ENCODE assay signal across 8 mouse cellular contexts in genomic region chr1:56977201-56978100, GRCm38 (mm10). TPM values are rescaled to one million over a fixed set of nuclear protein-coding genes. Genes with fewer than 3 reads are reported as not detected.
DNase-seq lines count a peak whose midpoint lies in the region; ATAC-seq and TF ChIP-seq lines count a peak whose summit lies in the region.

No protein-coding gene starts in this region.

- peak overlapping the region; percentile 48 for H3K4me2 ChIP-seq in intestine, embryonic 16.5 days (ENCODE audit: low read depth, low read length)
- H3K4me2 ChIP-seq in liver, embryonic 11.5 days: peak overlapping the region; percentile 43
- H3K4me2 ChIP-seq in midbrain, embryonic 16.5 days (ENCODE audit: low read length): peak overlapping the region; percentile 55

- DNase-seq in thymus, adult 2 months: peak; percentile 17
- DNase-seq in thymus, adult 18-20 months: no peak
- peak; percentile 37 to 79 for DNase-seq in cerebellum, postnatal 4 days (ENCODE audit: low spot score in 2 of 2)
- DNase-seq in gastrocnemius, postnatal 10 days: peak; percentile 79
- peak; percentile 72 for DNase-seq in liver, embryonic 11.5 days (ENCODE audit: low spot score)
- DNase-seq in yolk sac, embryonic 10.5 days (ENCODE audit: low spot score): peak; percentile 54

- 2% methylated on average over 45 of the region's 45 CpGs for WGBS in thymus, adult 2 months
- 5% methylated on average over 45 of the region's 45 CpGs for WGBS in intestine, embryonic 16.5 days
- 1% methylated on average over 45 of the region's 45 CpGs for WGBS in liver, embryonic 11.5 days
- WGBS in midbrain, embryonic 16.5 days: 1% methylated on average over 45 of the region's 45 CpGs

- H3K4me3 ChIP-seq in thymus, adult 2 months (ENCODE audit: control insufficient read depth, insufficient read depth, low read length): no peak overlapping the region
- peak overlapping the region; percentile 43 for H3K4me3 ChIP-seq in intestine, embryonic 16.5 days (ENCODE audit: low read length)
- peak overlapping the region; percentile 2; the same call in 1 of the 2 replicates for H3K4me3 ChIP-seq in liver, embryonic 11.5 days (ENCODE audit: low read depth, low read length)
- H3K4me3 ChIP-seq in midbrain, embryonic 16.5 days (ENCODE audit: low read depth, low read length): peak overlapping the region; percentile 34

- H3K27me3 ChIP-seq in thymus, adult 2 months (ENCODE audit: control insufficient read depth, insufficient read depth, low read length): peaks cover 19% of the 10 kb centered on the region
- peaks cover 54% of the 10 kb centered on the region for H3K27me3 ChIP-seq in intestine, embryonic 16.5 days (replicated peaks; ENCODE audit: control insufficient read depth, insufficient read depth, low read length)
- H3K27me3 ChIP-seq in liver, embryonic 11.5 days (replicated peaks; ENCODE audit: control insufficient read depth, insufficient read depth, low read length): peaks cover 85% of the 10 kb centered on the region
- H3K27me3 ChIP-seq in midbrain, embryonic 16.5 days (ENCODE audit: control insufficient read depth, insufficient read depth, low read depth, low read length): peaks cover 42% of the 10 kb centered on the region

- H3K36me3 ChIP-seq in thymus, adult 2 months (ENCODE audit: control insufficient read depth, insufficient read depth, low read length): no peaks in the 10 kb centered on the region
- H3K36me3 ChIP-seq in intestine, embryonic 16.5 days (ENCODE audit: control insufficient read depth, insufficient read depth, low read length): no peaks in the 10 kb centered on the region
- H3K36me3 ChIP-seq in liver, embryonic 11.5 days (ENCODE audit: control insufficient read depth, insufficient read depth, low read length): no peaks in the 10 kb centered on the region
- H3K36me3 ChIP-seq in midbrain, embryonic 16.5 days (ENCODE audit: control insufficient read depth, insufficient read depth, low read length): no peaks in the 10 kb centered on the region

- ATAC-seq in intestine, embryonic 16.5 days: no peak
- no peak for ATAC-seq in liver, embryonic 11.5 days (replicated peaks; ENCODE audit: low FRiP score)
- ATAC-seq in midbrain, embryonic 16.5 days: 0 out of 2 replicates have a peak, but pooled peaks have one; percentile 14

- no peaks in the 10 kb centered on the region for H3K9me3 ChIP-seq in intestine, embryonic 16.5 days (ENCODE audit: control insufficient read depth, low read length)
- H3K9me3 ChIP-seq in liver, embryonic 11.5 days (ENCODE audit: control insufficient read depth, low read length): no peaks in the 10 kb centered on the region
- H3K9me3 ChIP-seq in midbrain, embryonic 16.5 days (replicated peaks; ENCODE audit: control insufficient read depth, low read length, poor library complexity, severe bottlenecking): no peaks in the 10 kb centered on the region

- H3K9ac ChIP-seq in intestine, embryonic 16.5 days (ENCODE audit: low read depth, low read length): peak overlapping the region; percentile 36; the same call in 1 of the 2 replicates
- no peak overlapping the region for H3K9ac ChIP-seq in liver, embryonic 11.5 days (ENCODE audit: low read depth, low read length)
- 0 out of 2 replicates have a peak overlapping the region, but pooled peaks have one; percentile 14 for H3K9ac ChIP-seq in midbrain, embryonic 16.5 days (ENCODE audit: low read depth, low read length)

- H3K4me1 ChIP-seq in thymus, adult 2 months (replicated peaks; ENCODE audit: control insufficient read depth, insufficient read depth, low read length): peaks cover 5% of the 10 kb centered on the region; the same call in 1 of the 2 replicates
- 0 out of 2 replicates have a peak, but pooled peaks cover 8% of the 10 kb centered on the region for H3K4me1 ChIP-seq in intestine, embryonic 16.5 days (ENCODE audit: control insufficient read depth, insufficient read depth, low read length)
- H3K4me1 ChIP-seq in liver, embryonic 11.5 days (replicated peaks; ENCODE audit: control insufficient read depth, insufficient read depth, low read length): no peaks in the 10 kb centered on the region
- peaks cover 16% of the 10 kb centered on the region for H3K4me1 ChIP-seq in midbrain, embryonic 16.5 days (ENCODE audit: control insufficient read depth, insufficient read depth, low read length)

- peak; percentile 36; the same call in 1 of the 2 replicates for TF ChIP-seq CTCF in thymus, adult 2 months (IDR thresholded peaks at IDR 0.05; ENCODE audit: borderline replicate concordance, control insufficient read depth, extremely low read depth, insufficient read depth, low read length, poor library complexity)

- no peak for TF ChIP-seq POLR2A in thymus, adult 2 months (IDR thresholded peaks at IDR 0.05; ENCODE audit: control insufficient read depth, extremely low read depth, insufficient read depth, low read length, poor library complexity)

- no peak overlapping the region for H3K27ac ChIP-seq in thymus, adult 2 months (ENCODE audit: control insufficient read depth, insufficient read depth, low read length)
- no peak overlapping the region for H3K27ac ChIP-seq in intestine, embryonic 16.5 days (ENCODE audit: low read length)
- no peak overlapping the region for H3K27ac ChIP-seq in liver, embryonic 11.5 days (ENCODE audit: low read depth, low read length)
- no peak overlapping the region for H3K27ac ChIP-seq in midbrain, embryonic 16.5 days (ENCODE audit: low read length)

RNA-seq across cellular contexts. Expression of gene Satb2, which starts 1.0 kb away (rescaled TPM):
- 0.14 and 0.16 TPM in 2 replicates for polyA plus RNA-seq in thymus, adult 2 months (2012; rRNA removed)
- 1 to 10 TPM in 1 of 2 experiments, under 1 TPM in 1; 0.63 to 9.2 TPM for total RNA-seq in gastrocnemius, postnatal 10 days (2021)
- polyA plus RNA-seq in intestine, embryonic 16.5 days (2015; fragmentation: Nextera tagmentation; extraction: Ambion mirVana): 2.1 and 2.6 TPM in 2 replicates
- polyA plus RNA-seq in liver, embryonic 11.5 days (2014; fragmentation: Nextera tagmentation; extraction: Ambion mirVana): 0.27 and 0.57 TPM in 2 replicates
- polyA plus RNA-seq in midbrain, embryonic 16.5 days (2015; fragmentation: Nextera tagmentation; extraction: Ambion mirVana): 0.92 and 1.6 TPM in 2 replicates

Comparison
In these comparisons a context has a peak if more than half of its experiments do, and no peak if none do; other contexts are left out.
1. DNase-seq: peak in thymus, adult 2 months (single experiment), cerebellum, postnatal 4 days (2 of 2), gastrocnemius, postnatal 10 days (single experiment), liver, embryonic 11.5 days (single experiment) and yolk sac, embryonic 10.5 days (single experiment); none in thymus, adult 18-20 months (0 of 2).
2. Peak in every context shown above with its lines, with median percentiles within 50 percentile points of each other: H3K4me2 ChIP-seq.